Mouse (Mus musculus) spleen, postnatal 10 days (tissue): ENCODE results near the gene Esrp2.
A peak's percentile ranks its signal among the peaks of the same experiment; 100 is the strongest.

Experiments used
- DNase-seq, 2 experiments: peaks; one replicate each; pipeline ENCODE4 v3.0.0; 2021 to 2022; ENCODE audit warnings: low spot score in 2 of 2

The Esrp2 gene

GRCm38 (mm10) chr8:106123443-106123842 lies 13.3 kb downstream of the Esrp2 start:
- DNase-seq: no peak

GRCm38 (mm10) chr8:106115897-106116296 lies 20.9 kb downstream of the Esrp2 start:
- peak; percentile 67 to 81 for DNase-seq

- no peak for DNase-seq
These were observed 24.3 kb downstream of the Esrp2 start for GRCm38 (mm10) chr8:106112514-106112913.

GRCm38 (mm10) chr8:106112041-106112440 lies 24.7 kb downstream of the Esrp2 start:
- DNase-seq: no peak

- peak; percentile 29 to 32 for DNase-seq
These were observed 28.0 kb downstream of the Esrp2 start for GRCm38 (mm10) chr8:106108729-106109128.

GRCm38 (mm10) chr8:106108080-106108479 lies 28.7 kb downstream of the Esrp2 start:
- peak; percentile 31 to 33 for DNase-seq

GRCm38 (mm10) chr8:106106193-106106592 lies 30.6 kb downstream of the Esrp2 start:
- DNase-seq: no peak

GRCm38 (mm10) chr8:106103888-106104287 lies 32.9 kb downstream of the Esrp2 start:
- no peak for DNase-seq

- no peak for DNase-seq
These were observed 34.5 kb downstream of the Esrp2 start for GRCm38 (mm10) chr8:106102321-106102720.
